Mouse (Mus musculus) liver, embryonic 15.5 days (tissue): Measurements from ENCODE around the gene Fam219a. TPM values are rescaled to one million over a fixed set of nuclear protein-coding genes. Genes with fewer than 3 reads are reported as not detected.

Experiments used
- ATAC-seq: fragments of 200-750 bp; cut with Nextera tagmentation; 2 replicates; pipeline ENCODE4 v1.8.0; 2017; ENCODE audit warnings: moderate number of reproducible peaks, mild to moderate bottlenecking, moderate library complexity; ENCODE audit not compliant: insufficient read depth
- H3K27ac ChIP-seq: fragments of 300-500 bp; sonication (generic); replicated peaks from 2 replicates; pipeline ENCODE4 v1.5.1; 2015; ENCODE audit warnings: mild to moderate bottlenecking, inconsistent platforms
- H3K27me3 ChIP-seq: fragments of 300-500 bp; sonication (generic); 2 replicates; pipeline ENCODE4 v1.6.1; 2015; ENCODE audit warnings: mild to moderate bottlenecking, inconsistent platforms
- H3K36me3 ChIP-seq: fragments of 300-500 bp; sonication (generic); replicated peaks from 2 replicates; pipeline ENCODE4 v1.6.1; 2015; ENCODE audit warnings: moderate library complexity, mild to moderate bottlenecking, inconsistent platforms
- H3K4me1 ChIP-seq: fragments of 300-500 bp; sonication (generic); replicated peaks from 2 replicates; pipeline ENCODE4 v1.6.1; 2015; ENCODE audit warnings: inconsistent platforms
- H3K4me2 ChIP-seq: fragments of 300-500 bp; sonication (generic); 2 replicates; pipeline ENCODE4 v1.6.1; 2015; ENCODE audit warnings: moderate library complexity, mild to moderate bottlenecking, inconsistent platforms
- H3K4me3 ChIP-seq: fragments of 300-500 bp; sonication (generic); replicated peaks from 2 replicates; pipeline ENCODE4 v1.5.1; 2015; ENCODE audit warnings: mild to moderate bottlenecking, inconsistent platforms
- H3K9ac ChIP-seq: fragments of 300-500 bp; sonication (generic); 2 replicates; pipeline ENCODE4 v1.6.1; 2015; ENCODE audit warnings: moderate library complexity, mild to moderate bottlenecking, inconsistent platforms
- H3K9me3 ChIP-seq: fragments of 300-500 bp; sonication (generic); replicated peaks from 2 replicates; pipeline ENCODE4 v1.6.1; 2016; ENCODE audit warnings: inconsistent platforms
- WGBS: fragments of 180-500 bp; shearing (Covaris S2); methylation state at CpG from one replicate; pipeline ENCODE4 v1.1.7; 2015; ENCODE audit warnings: mixed read lengths; ENCODE audit not compliant: insufficient replicate concordance; 5-methylcytosine and 5-hydroxymethylcytosine counted together
- polyA plus RNA-seq: library from polyadenylated mRNA; unstranded; fragments of >200 nt; fragmentation: Nextera tagmentation; extraction: Ambion mirVana; gene quantifications from 2 replicates; pipeline ENCODE4 v1.2.1, GENCODE M21; 2015

Gene Fam219a
- polyA plus RNA-seq, 1 experiment from 2014 or later, result 0.48 TPM

DNA sequence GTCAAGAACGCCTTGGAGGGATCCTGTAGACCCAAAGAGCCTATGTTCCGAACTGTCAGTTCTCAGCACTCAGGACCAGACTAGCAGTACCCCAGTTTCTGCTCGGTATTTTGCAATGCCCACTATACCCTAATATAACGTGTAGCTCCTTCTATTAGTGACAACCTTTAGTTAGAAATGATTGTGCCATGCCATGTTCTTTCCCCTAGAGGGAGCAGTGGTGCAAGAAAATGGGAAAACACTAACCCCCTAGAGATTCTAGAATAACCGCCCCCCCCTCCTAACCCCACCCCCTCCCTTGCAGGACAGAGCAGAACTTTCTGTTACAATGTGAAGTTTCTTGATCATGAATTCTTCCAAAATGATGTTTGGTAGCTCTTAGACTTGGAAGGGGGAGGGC lies 65.0 kb downstream of the Fam219a start:
- WGBS, result 61% methylated on average over 5 of the region's 5 CpGs
- H3K27me3 ChIP-seq, result peaks cover 73% of the 10 kb centered on the region

DNA sequence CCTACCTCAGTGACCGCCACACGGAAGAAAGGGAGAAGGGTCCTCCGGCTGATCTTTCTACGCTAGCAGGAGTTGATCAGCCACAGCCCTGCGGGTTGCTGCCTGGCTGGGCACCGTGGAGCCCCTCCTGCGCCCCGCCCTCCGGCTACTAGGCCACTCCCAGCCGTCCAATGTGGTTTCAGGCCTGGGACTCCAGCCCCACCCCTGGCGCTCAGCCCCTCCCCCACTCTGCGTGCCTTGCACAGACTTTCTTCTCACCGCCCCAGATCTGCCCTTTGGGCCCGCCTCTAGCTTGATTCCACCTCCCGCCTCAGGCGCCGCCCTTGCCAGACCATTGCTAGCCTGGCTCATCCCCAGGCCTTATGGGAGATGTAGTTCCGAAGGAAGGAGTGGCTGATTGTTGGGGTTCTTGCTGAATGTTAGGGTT lies 66.3 kb downstream of the Fam219a start, which contains the start of gene AI464131:
Gene AI464131, minus strand, starts transcription at position 91 of the 427 bp plus-strand sequence.
- H3K4me3 ChIP-seq, result peak within 1 kb of the TSS; percentile 46
- no peaks in the 10 kb centered on the region for H3K9me3 ChIP-seq
- H3K9ac ChIP-seq, result no peak within 1 kb of the TSS
- WGBS, result 1% methylated on average over 18 of the region's 18 CpGs
- peaks cover 43% of the 10 kb centered on the region for H3K4me1 ChIP-seq
- peak; percentile 89 for ATAC-seq
- no peaks in the 10 kb centered on the region for H3K36me3 ChIP-seq
- peak within 1 kb of the TSS; percentile 70 for H3K4me2 ChIP-seq
- H3K27ac ChIP-seq, result no peak within 1 kb of the TSS
- H3K27me3 ChIP-seq, result peaks cover 74% of the 10 kb centered on the region

More for the DNA sequence above, 65.0 kb downstream of the Fam219a start:
- H3K27ac ChIP-seq, result no peak overlapping the region
- ATAC-seq, result no peak
- no peak overlapping the region for H3K4me2 ChIP-seq
- peaks cover 32% of the 10 kb centered on the region for H3K4me1 ChIP-seq
- H3K4me3 ChIP-seq, result no peak overlapping the region
- no peaks in the 10 kb centered on the region for H3K36me3 ChIP-seq
- no peak overlapping the region for H3K9ac ChIP-seq
- no peaks in the 10 kb centered on the region for H3K9me3 ChIP-seq

DNA sequence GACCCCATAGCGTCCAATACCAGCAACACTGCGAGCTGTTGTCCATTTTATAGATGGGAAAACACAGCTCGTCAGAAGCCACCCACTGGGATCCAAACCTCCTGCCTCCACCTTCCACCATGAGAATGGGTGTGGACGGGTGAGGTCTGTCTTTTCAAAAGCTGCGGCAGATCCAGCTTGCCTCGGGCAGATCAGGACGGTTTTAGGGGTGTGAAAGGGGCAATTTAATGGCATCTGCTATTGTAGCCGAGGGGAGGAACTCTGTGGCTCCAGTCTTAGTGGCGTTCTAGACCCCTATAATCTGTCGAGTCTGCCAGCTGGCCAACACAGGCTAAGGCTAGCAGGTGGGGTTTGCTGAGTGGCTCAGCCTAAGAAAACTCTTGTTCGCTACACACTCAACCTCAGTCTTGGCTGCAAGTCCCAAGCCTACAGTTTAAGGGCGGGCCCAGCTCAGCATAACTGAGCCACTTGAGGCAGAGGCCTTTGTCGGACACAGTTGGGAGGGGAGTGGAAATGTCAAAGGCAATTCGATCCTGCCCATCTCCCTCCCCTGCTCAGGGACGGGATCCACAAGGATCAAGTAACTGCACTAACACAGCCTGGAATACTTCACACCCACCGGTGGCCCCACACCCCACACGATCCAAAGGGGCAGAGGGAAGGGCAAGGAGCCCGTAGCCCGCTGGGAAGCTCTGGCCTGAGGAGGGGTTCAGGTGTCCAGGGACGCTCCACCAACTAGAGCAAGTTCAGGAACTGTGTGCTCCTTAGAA lies 67.0 kb downstream of the Fam219a start:
- Histone ChIP-seq H3K9me3 (no peaks in the 10 kb centered on the region), H3K36me3 (no peaks in the 10 kb centered on the region), H3K9ac (no peak overlapping the region), H3K4me1 (peaks cover 46% of the 10 kb centered on the region), H3K4me3 (peak overlapping the region; percentile 46), H3K27ac (no peak overlapping the region), H3K4me2 (peak overlapping the region; percentile 70), H3K27me3 (peaks cover 74% of the 10 kb centered on the region)
- peak; percentile 15 for ATAC-seq
- 11% methylated on average over 20 of the region's 20 CpGs for WGBS

DNA sequence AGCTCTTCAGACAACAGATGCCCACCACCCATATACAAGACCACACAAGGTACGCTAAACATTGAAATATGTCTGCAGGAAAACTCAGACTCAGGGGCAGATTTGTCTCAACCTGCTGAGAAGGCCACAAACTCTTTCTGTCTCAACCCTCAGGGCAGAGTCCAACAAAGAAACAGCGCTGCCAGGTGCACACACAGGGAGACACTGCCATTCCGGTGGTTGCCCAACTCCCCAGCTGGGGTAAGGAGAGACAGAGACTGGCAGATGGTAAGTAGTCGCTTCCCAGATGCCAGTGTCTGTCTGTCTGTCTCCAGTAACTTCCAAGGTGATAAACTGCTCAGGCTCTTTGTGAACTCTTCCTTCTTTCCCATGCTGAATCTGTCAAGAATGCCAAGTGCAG lies 68.6 kb downstream of the Fam219a start:
- no peak for ATAC-seq
- Histone ChIP-seq H3K9me3 (no peaks in the 10 kb centered on the region), H3K4me2 (no peak overlapping the region), H3K9ac (no peak overlapping the region), H3K27me3 (peaks cover 74% of the 10 kb centered on the region), H3K4me3 (no peak overlapping the region), H3K4me1 (peaks cover 32% of the 10 kb centered on the region), H3K36me3 (no peaks in the 10 kb centered on the region), H3K27ac (no peak overlapping the region)
- 60% methylated on average over 4 of the region's 4 CpGs for WGBS

DNA sequence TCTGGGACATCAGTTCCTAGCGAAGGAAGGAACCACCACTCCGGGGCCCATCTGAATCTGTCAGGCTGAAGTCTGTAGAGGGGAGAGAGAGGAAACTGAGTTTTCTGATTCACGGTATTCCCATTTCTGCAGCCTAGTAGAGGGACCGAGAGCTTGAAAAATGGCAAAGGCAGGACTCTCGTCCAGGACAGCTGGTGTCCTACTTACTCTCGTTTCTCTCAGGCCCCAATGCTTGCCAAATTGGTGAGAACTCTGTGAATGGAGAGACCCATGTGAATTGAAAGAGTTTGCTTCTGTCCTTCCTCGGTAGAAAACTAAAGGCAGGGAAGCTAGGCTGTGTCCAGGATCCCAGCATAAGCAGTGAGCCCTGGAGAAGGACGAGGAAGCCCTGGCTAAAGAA lies 69.7 kb downstream of the Fam219a start:
- H3K36me3 ChIP-seq, result no peaks in the 10 kb centered on the region
- no peak overlapping the region for H3K9ac ChIP-seq
- no peak for ATAC-seq
- H3K27me3 ChIP-seq, result peaks cover 84% of the 10 kb centered on the region
- peaks cover 34% of the 10 kb centered on the region for H3K4me1 ChIP-seq
- H3K9me3 ChIP-seq, result no peaks in the 10 kb centered on the region
- H3K4me2 ChIP-seq, result no peak overlapping the region
- no peak overlapping the region for H3K4me3 ChIP-seq
- H3K27ac ChIP-seq, result no peak overlapping the region
- WGBS, result 56% methylated on average over 8 of the region's 8 CpGs

DNA sequence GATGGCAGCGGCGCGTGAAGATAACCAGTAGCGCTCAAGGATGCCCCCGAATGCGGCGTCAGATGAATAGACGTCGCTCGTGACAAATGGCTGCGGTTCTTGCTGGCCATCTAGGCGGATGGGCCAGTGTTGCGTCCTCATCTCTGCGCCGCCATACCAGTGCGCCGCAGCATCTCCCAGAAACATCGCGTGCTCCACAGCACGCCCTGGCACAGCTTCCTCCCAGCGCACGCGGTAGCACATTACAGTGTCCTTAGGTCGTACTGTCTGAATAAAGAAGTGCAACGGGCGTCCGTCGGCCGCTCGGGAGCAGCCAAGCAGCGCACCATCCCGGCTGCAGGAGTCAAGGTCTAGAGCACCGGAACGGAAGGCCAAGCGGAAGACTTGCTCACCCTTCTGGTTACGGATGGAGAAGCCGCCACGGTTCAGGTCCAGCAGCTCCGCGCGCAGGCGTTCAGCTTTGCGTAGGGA lies 70.4 kb downstream of the Fam219a start:
- no peak overlapping the region for H3K27ac ChIP-seq
- no peak for ATAC-seq
- no peaks in the 10 kb centered on the region for H3K36me3 ChIP-seq
- peaks cover 37% of the 10 kb centered on the region for H3K4me1 ChIP-seq
- H3K27me3 ChIP-seq, result peaks cover 88% of the 10 kb centered on the region
- peak overlapping the region; percentile 40; the same call in 1 of the 2 replicates for H3K4me2 ChIP-seq
- 4% methylated on average over 43 of the region's 43 CpGs for WGBS
- H3K4me3 ChIP-seq, result no peak overlapping the region
- H3K9me3 ChIP-seq, result no peaks in the 10 kb centered on the region
- no peak overlapping the region for H3K9ac ChIP-seq

DNA sequence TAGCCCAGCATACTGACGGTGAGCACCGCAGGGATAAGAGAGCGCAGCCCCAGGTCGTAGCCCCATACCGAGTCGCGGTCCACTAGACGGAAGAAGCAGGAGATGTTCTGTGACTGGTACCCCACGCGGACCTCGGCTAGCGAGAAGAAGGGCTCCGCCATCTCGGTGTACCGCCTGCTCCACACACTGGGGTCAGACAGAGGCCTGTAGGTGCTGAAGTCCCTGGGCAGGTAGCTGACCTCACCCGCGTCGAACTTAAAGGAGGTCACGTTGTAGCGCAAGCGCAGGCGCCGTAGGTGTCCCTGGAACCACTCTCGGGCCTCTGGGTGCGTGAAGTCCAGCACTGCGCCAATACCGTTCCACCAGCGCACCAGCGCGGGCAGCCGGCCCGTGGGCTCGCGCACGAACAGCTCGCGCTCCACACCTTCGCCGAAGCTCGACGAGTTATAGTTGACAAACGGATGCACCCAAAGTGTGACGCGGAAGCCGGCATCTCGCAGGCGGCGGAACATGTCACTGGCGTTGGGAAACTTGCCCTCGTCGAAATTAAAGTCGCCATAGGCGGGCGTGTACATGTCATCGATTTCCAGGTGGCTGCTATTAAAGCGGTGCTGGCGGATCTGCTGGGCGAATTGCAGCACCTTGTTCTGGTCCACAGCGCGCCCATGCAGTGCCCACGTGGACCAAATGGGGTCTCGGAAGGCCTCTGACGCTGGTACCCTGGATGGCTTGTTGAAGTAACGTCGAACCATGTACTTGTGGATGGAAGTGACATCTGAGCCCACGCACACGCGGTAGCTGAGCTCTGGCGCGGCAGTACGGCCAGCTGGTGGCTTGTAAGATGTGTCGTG lies 71.1 kb downstream of the Fam219a start:
- H3K27ac ChIP-seq, result no peak overlapping the region
- H3K4me2 ChIP-seq, result peak overlapping the region; percentile 40
- no peak overlapping the region for H3K9ac ChIP-seq
- peaks cover 42% of the 10 kb centered on the region for H3K4me1 ChIP-seq
- no peak for ATAC-seq
- peaks cover 88% of the 10 kb centered on the region for H3K27me3 ChIP-seq
- 5% methylated on average over 72 of the region's 72 CpGs for WGBS
- H3K4me3 ChIP-seq, result 0 out of 2 replicates have a peak overlapping the region, but pooled peaks have one; percentile 4
- no peaks in the 10 kb centered on the region for H3K9me3 ChIP-seq
- no peaks in the 10 kb centered on the region for H3K36me3 ChIP-seq

DNA sequence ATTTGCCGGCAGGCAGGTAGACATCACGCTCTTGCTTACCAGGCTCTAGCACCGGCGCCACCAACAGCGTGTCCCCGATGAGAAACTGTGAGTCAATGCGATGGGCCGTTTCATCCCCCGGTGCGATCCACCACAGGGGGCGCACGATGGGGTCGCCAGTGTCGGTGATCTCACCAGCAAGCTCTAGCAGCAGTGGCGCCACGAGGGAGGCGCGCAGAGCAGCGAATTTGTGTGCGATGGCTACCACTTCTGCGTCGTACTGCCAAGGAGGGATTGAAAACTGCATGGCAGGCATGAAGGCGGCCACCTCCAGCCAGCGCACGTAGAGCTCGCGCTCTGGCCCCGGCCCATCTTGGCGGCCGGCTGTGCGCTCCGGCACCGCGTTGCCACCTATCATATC lies 71.8 kb downstream of the Fam219a start:
- ATAC-seq, result no peak
- Histone ChIP-seq H3K36me3 (no peaks in the 10 kb centered on the region), H3K4me3 (0 out of 2 replicates have a peak overlapping the region, but pooled peaks have one; percentile 4), H3K4me2 (peak overlapping the region; percentile 40), H3K27me3 (peaks cover 83% of the 10 kb centered on the region), H3K27ac (no peak overlapping the region), H3K9ac (no peak overlapping the region), H3K9me3 (no peaks in the 10 kb centered on the region), H3K4me1 (peaks cover 36% of the 10 kb centered on the region)
- WGBS, result 2% methylated on average over 34 of the region's 34 CpGs

DNA sequence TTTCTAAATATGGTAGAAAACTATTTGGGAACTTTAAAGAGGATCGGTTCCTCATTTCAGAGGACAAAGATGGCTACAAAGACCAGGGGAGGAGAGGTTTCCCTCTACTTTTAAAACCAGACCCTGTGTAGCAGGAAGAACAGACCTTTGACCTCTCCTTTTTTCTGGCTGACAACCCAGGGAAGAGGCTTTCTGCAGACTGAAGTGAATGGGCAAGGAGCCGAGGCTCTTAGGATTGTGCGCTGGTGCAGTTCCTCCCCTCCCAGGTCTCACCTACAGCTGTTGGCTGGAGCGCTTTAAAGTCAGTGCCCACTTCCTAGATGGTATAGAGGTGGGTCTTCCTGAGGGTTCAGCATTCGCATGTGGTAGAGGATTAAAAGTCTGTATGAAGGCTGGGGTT lies 72.3 kb downstream of the Fam219a start:
- Histone ChIP-seq H3K27me3 (peaks cover 78% of the 10 kb centered on the region), H3K4me3 (no peak overlapping the region)

DNA sequence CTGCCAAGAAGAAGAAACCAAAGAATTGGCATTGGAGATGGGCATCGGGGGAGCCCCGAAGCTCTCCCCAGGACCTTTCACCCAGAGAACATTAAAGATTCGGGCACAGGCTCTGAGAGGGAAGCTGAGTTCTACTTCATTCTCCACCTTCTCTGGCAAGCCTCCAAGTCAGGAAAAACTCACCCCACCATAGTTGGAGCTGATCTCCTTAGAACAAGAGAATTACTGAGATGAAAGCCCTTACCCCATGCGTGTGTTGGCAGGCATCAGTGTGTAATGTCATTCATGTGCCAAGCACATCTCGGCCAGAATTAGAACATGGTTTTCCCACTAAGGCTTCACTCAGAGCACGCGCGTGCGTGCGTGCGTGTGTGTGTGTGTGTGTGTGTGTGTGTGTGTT lies 73.5 kb downstream of the Fam219a start:
- H3K9ac ChIP-seq, result no peak overlapping the region
- no peaks in the 10 kb centered on the region for H3K36me3 ChIP-seq
- ATAC-seq, result no peak
- WGBS, result 76% methylated on average over 11 of the region's 11 CpGs
- peaks cover 29% of the 10 kb centered on the region for H3K4me1 ChIP-seq
- peaks cover 66% of the 10 kb centered on the region for H3K27me3 ChIP-seq
- no peaks in the 10 kb centered on the region for H3K9me3 ChIP-seq
- H3K4me3 ChIP-seq, result no peak overlapping the region
- H3K27ac ChIP-seq, result no peak overlapping the region
- H3K4me2 ChIP-seq, result no peak overlapping the region

More for the DNA sequence above, 72.3 kb downstream of the Fam219a start:
- Histone ChIP-seq H3K27ac (no peak overlapping the region), H3K9ac (no peak overlapping the region), H3K4me2 (no peak overlapping the region), H3K9me3 (no peaks in the 10 kb centered on the region), H3K36me3 (no peaks in the 10 kb centered on the region), H3K4me1 (peaks cover 30% of the 10 kb centered on the region)
- 36% methylated on average over 5 of the region's 5 CpGs for WGBS
- ATAC-seq, result no peak

DNA sequence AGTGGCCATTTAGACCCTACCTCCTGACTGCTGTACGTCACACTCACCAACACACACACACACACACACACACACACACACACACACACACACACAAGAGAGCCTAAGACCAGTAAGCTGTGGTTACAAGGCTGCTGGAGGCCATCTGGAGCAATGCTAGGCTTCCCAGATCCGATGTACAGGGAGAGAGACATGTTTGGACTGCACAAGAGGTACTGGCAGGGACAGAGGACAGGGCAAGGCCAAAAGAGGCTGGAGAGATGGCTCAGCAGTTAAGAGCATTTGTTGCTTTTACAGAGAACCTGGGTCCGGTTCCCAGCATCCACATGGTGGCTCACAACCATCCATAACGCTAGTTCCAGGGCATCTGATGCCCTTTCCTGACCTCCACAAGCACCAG lies 74.3 kb downstream of the Fam219a start:
- H3K4me1 ChIP-seq, result peaks cover 29% of the 10 kb centered on the region
- no peak for ATAC-seq
- 56% methylated on average over 4 of the region's 4 CpGs for WGBS
- no peak overlapping the region for H3K4me2 ChIP-seq
- H3K36me3 ChIP-seq, result no peaks in the 10 kb centered on the region
- no peaks in the 10 kb centered on the region for H3K9me3 ChIP-seq
- no peak overlapping the region for H3K9ac ChIP-seq
- no peak overlapping the region for H3K4me3 ChIP-seq
- H3K27ac ChIP-seq, result no peak overlapping the region
- H3K27me3 ChIP-seq, result peaks cover 58% of the 10 kb centered on the region
